Mouse (Mus musculus) cortical plate, adult 2 months (tissue): ENCODE data around the gene Map3k7. TPM values are rescaled to one million over a fixed set of nuclear protein-coding genes. Genes with fewer than 3 reads are reported as not detected.

Source experiments
- H3K27ac ChIP-seq: fragments of 200-500 bp; 2 replicates; pipeline ENCODE4 v1.5.1; 2012; ENCODE audit warnings: low read length, control low read depth, inconsistent platforms; ENCODE audit not compliant: insufficient read depth
- H3K4me1 ChIP-seq: fragments of 200-500 bp; 2 replicates; pipeline ENCODE4 v1.6.1; 2011; ENCODE audit warnings: low read length; ENCODE audit not compliant: control insufficient read depth, insufficient read depth
- H3K4me3 ChIP-seq: fragments of 200-500 bp; 2 replicates; pipeline ENCODE4 v1.5.1; 2011; ENCODE audit warnings: mild to moderate bottlenecking, low read length, control low read depth; ENCODE audit not compliant: insufficient read depth
- CTCF ChIP-seq: fragments of 200-500 bp; IDR thresholded peaks from 2 replicates; pipeline ENCODE4 v1.5.1; 2011; ENCODE audit warnings: mild to moderate bottlenecking, control low read depth, low read length; ENCODE audit not compliant: insufficient read depth; ENCODE audit errors: extremely low read depth
- POLR2A ChIP-seq: fragments of 200-500 bp; IDR thresholded peaks from 2 replicates; pipeline ENCODE4 v1.6.1; 2011; ENCODE audit warnings: mild to moderate bottlenecking, low read length, control low read depth; ENCODE audit not compliant: insufficient read depth; ENCODE audit errors: extremely low read depth
- polyA plus RNA-seq: library from polyadenylated mRNA; depleted of rRNA; stranded (reverse); fragments of >200 nt; gene quantifications from 2 replicates; pipeline ENCODE4 v1.2.3, GENCODE M21; 2012

Map3k7 gene
- polyA plus RNA-seq, 1 experiment: 35.7 TPM

DNA sequence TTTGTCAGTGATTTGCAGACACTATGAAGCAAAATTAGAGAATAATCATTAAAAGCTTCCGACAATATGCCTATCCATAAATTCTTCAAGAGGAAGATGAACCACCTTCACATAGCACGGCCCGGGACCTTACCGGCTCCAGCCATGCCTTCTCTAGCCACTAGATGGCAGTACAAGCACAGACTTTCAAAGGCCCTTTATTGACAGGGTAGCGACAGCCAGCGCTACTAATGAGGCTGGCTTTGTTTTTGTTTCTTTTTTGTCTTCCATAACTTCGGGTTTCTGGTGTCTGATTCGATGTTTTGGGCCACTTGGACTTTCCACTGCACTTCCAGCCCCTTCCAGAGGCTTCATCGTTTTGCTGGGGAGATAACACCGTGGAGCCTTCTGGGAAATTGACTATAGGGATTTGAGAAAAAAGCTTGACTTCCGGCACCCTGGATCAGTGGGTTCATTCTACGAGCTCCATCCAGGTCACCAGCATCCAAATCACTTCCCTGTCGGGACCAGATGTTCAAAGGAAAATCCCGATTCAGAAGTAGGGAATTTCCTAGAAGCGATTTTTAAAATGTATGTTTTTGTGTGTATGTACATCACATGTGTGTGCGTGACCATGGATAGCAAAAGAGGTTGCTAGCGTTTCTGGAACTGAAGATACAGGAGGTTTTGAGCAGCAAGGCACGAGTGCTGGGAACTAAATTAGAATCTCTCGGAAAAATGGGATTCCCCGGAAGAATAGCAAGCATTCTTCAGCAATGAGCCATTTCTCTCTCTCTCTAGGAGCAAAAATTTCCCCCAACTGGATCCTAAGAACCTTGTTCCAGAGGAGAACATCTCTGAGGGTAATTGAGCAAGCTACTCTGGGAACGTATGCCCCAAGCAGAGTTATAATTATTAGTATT, 91.5 kb downstream of the Map3k7 start:
- no peaks in the 10 kb centered on the region; the same call in 1 of the 2 replicates for H3K4me1 ChIP-seq
- TF ChIP-seq POLR2A: no peak
- peak; percentile 89 for TF ChIP-seq CTCF
- H3K4me3 ChIP-seq: peak overlapping the region; percentile 56
- H3K27ac ChIP-seq: no peak overlapping the region

DNA sequence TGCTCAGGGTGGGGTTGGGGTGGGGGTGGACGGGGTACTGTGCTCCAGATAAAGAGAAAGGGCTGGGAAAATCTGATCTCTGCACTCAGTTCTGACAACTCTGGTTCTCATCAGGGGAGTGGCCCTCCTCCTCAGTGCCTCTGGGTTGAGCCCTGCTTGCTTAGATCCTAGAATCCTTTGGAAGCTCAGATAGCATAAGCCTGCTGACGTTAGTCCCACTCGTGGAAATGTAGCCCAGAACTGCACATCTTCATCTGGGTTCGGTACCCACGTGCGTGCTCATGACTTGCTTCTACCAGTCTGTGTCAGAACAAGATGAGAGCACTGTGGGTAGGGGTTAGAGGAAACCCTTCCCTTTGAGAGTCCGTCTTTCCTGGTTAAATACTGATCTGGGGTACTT, 92.5 kb downstream of the Map3k7 start:
- no peaks in the 10 kb centered on the region; the same call in 1 of the 2 replicates for H3K4me1 ChIP-seq
- TF ChIP-seq POLR2A: no peak
- no peak overlapping the region for H3K27ac ChIP-seq
- H3K4me3 ChIP-seq: no peak overlapping the region

DNA sequence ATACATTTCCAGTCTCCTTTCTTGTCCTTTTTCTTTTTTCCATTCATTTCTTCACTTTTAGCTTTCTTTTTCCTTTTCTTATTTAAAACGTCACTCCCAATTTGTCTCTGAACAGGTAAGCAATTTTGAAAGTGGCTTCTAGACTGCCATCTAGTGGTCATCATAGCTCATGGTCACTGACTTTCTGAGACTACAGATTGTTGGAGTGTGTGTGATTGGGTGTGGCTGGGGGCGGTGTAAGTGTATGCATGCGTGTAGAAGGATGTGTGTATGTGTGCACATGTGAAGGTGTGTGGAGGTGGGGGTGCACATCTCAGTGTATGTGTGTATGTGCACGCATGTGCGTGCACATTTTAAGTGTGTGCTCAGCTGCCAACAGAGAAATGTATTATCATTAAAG, 93.2 kb downstream of the Map3k7 start:
- Histone ChIP-seq H3K4me1 (no peaks in the 10 kb centered on the region; the same call in 1 of the 2 replicates), H3K27ac (no peak overlapping the region), H3K4me3 (no peak overlapping the region)
- TF ChIP-seq CTCF: peak; percentile 61
- no peak for TF ChIP-seq POLR2A

DNA sequence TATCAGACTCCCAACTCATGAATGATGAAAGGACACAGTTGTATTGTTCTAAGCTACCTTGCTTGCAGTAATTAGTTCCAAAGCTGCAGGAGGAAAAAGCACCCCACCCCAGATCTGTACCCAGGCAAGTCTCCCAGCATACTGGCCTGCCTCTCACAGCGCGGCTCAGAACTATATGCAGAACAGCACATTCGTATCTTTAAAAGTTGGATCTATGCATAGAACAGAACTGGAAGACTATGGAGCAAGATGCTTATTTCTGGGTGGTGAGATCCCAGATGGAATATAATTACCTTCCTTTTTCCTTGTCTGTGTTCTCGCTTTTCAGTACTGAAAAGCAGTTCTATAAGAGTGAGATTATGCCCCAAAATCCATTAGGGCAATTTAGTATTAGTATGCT, 96.8 kb downstream of the Map3k7 start:
- Histone ChIP-seq H3K4me1 (peaks cover 5% of the 10 kb centered on the region), H3K4me3 (no peak overlapping the region), H3K27ac (no peak overlapping the region)
- no peak for TF ChIP-seq CTCF
- TF ChIP-seq POLR2A: no peak

DNA sequence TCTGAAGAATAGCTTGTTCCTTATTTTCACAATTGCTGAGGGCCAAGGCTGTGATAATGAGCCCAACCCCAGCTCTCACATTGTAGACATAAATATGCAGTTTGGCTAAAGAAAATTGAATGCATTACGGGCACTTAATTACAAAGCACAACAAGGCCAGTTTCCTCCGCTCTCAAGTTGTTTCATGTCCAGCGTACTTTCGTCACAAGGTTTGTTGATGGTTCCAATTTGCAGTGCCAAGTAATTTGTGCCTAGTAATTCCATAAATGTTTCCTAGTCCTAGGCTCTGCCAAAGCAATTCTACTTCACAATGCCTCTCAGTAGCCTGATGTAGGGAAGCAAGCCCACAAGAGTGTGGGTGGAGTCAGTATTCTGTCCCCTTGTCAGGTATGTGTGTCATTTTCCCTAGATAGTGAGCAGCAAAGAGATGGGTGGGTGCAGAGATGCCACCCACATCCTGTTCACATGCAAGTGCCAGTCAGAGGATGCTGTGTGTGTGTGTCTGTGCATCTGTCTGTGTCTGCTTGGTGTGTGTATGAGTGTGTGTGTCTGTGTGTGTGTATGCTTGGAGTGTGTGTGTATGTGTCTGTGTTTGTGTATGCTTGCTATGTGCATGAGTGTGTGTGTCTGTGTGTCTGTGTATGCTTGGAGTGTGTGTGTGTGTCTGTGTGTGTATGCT, 98.6 kb downstream of the Map3k7 start:
- H3K4me1 ChIP-seq: peaks cover 5% of the 10 kb centered on the region
- TF ChIP-seq POLR2A (no peak), CTCF (no peak)
- no peak overlapping the region for H3K4me3 ChIP-seq
- H3K27ac ChIP-seq: no peak overlapping the region

DNA sequence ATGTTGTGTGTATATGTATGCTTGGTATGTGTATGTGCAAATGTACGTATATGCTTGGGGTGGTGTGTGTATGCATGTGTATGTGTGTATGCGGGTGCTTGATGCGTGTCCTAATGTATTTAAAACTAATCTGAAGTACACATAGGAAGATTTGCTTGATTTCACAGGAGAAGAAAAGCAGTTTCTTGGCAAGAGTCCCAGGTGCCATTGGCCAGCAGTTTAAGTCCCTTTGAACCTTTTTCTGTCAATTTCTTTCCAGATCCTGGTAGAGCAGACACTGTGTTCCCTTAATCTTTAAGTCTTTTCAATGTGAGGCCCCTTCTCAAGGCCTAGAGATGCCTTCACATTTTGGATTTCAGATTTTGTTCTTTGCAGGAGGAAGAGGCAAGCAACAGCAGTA, 99.4 kb downstream of the Map3k7 start:
- TF ChIP-seq CTCF: no peak
- TF ChIP-seq POLR2A: no peak
- H3K4me3 ChIP-seq: no peak overlapping the region
- peaks cover 5% of the 10 kb centered on the region for H3K4me1 ChIP-seq
- no peak overlapping the region for H3K27ac ChIP-seq
